Mouse (Mus musculus) liver, adult 2 months (tissue): ENCODE measurements around the gene Dclk2.

ENCODE experiments used
- CTCF ChIP-seq: fragments of 200-500 bp; IDR thresholded peaks from 2 replicates; pipeline ENCODE4 v1.5.1; 2011; ENCODE audit warnings: low read depth, low read length, control low read depth
- POLR2A ChIP-seq: fragments of 200-500 bp; IDR thresholded peaks from 2 replicates; pipeline ENCODE4 v1.6.1; 2011; ENCODE audit warnings: low read length, control low read depth; ENCODE audit not compliant: insufficient read depth; ENCODE audit errors: extremely low read depth

DNA sequence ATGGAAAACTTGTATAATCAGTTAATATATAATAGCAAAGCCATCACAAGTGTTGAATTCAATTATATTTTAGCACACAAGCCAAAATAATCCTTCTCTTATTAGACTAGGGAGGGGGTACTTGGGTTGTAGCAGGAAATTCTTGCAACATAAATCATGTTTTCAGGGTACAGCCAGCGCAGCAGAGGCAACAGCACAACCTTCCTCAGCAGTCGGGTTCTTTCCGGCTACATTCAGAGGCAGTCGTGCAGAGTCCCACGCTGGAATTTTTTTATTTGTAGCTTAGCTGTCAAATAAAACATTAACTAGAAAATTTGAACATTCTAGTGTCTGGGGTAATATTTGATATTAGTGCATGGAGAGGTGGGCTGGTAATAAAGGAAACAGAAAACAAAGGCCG lies 166.5 kb downstream of the Dclk2 start:
- TF ChIP-seq CTCF (no peak), POLR2A (no peak)
